Mouse (Mus musculus) c-Kit-positive CD71-negative TER-119-negative erythroid progenitor cells, embryonic 14.5 days (primary cell): ENCODE results near the gene Fam8a1.

Experiments used
- DNase-seq: peaks from one replicate; pipeline ENCODE4 v3.0.0-alpha.2; 2013; ENCODE audit warnings: low read depth

Gene Fam8a1

DNA sequence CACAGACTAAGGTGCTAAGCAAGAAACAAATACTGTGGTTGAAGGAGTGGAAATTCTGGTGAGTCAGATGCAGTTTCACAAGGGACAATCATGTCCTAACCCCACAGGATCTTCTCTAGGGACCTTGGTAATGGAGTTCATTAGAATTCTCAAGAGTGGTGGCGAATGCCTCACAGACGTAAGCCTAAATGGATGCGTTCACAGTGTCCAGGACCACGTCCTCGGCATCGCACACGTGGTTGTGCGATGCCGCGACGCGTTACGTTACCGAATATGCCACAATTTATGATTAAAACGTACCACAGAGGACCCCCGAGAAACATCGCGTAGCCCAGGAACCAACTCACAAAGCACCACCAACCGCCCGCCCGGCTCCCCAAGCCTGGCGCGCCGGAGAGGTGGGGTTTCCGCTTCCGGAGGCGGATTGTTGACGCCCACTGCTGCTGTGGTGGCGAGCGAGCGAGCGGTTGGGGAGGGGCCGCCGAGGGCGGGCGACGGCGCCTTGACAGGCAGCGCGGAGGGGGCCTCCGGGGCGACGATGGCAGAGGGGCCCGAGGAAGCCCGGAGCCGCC is at the start of gene Fam8a1:
Fam8a1 (plus strand) TSS at position 475 of the 572 bp plus-strand sequence.
- peak; percentile 87 for DNase-seq

DNA sequence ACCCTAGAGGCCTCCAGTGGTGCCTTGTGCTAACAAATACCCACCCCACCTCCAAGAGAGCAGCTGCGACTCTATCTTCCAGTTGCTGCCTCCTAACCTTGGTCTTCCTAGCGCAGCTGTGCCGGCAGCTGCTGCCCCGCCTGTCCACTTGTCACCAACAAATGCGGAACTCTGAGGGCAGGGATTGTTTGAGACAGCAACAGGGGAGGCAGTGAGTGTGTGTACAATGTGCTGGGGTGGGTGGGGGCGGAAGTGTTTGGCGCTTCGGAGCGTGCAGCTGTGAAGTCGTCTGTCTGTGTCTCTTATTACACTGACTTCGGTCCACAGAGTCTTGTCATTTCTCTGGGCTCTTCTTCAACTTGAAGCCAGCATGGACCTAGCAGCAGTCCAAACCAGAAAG is 49.7 kb upstream of the Fam8a1 start:
- DNase-seq = peak; percentile 17

DNA sequence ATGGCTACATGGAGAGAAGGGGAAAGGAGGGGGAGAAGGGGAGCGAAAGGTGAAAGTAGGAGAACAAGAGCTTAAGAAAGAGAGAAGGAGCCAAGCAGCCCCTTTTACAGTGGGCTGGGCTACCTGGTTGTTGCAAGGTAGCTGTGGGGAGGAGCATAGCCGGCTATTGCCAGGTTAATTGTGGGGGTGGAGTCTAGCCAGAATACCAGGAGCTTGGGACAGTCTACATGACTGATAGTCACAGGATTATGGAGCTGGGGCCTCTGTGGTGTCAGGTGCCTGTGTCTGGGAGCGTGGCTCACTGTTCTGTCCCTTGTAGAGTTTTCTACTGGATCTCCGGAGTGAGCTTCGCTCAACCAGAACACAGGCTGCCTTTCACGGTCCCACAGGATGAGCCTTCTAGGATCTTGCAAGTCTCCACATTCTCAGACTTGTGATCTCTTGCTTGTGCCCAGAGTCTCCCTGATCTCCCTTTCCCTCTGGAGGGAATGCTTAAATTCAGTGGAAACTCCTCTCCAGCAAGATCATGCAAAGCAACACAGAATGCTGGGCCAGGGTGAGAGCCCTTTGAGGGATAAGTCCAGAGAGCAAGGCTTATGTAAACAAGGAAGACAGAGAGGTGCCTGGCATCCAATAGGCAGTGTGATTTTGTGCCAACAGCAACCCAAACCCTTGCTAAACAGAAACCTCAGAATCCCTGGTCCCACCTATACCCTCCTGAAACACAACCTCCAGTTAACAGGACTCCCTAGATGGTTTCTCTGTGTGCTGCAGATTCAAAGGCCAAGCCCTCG is 48.2 kb upstream of the Fam8a1 start:
- no peak for DNase-seq

DNA sequence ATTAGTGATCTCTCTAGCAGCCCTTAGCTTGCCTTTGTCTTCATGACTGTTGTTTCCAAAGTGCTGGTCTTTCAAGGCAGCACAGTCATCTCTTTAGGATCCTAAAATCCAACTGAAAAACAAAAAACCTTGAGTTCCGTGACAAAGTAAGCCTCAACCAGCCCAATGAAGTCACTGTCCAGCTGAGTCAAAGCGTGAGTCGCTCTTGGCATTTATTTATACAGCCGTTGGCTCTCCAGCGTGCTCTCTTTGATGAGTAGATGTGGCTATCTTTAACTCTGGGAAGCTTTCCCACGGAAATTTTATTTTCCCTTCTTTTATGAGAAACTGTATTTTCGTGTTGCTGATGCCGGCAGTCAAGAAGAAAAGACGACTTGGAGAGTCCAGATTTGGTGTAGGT is 42.7 kb upstream of the Fam8a1 start:
- no peak for DNase-seq

DNA sequence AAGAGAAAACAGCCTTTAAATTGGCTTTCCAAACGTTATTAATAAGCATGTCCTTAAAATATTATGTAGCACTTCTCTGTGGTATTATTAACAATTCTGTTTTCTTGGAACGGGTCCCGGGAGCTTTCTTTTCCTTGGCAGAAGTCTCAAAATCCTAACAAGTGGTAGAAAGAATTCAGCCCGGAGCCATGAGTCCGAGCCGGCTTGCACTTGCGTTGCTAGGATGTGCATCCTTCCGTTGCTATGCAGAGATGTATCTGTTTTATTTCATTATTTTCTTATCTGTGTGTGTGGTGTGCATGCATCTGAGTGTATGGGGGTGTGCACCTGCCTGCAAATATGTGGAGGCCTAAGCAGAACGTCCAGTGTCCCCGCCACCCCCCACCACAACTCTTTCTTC is 41.5 kb upstream of the Fam8a1 start:
- DNase-seq = no peak

DNA sequence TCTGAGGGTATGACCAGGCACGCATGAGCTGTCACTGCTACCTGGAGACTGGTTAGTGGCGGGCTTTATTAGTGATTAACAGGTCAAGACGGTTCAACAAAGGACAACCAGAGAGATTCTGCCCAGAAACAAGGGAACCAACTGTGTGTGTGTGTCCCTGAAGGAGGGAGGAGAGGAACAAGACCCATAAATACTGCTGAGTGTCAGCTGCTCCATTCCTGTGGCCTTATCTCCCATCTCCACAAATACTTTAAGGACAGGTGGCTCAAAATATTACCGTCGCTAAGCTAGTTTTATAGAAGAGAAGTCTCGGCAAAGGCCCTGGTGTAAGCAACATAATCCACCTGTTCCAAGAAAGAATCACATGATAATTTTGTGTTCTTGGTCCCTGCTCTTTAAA is 39.9 kb upstream of the Fam8a1 start:
- DNase-seq = no peak

DNA sequence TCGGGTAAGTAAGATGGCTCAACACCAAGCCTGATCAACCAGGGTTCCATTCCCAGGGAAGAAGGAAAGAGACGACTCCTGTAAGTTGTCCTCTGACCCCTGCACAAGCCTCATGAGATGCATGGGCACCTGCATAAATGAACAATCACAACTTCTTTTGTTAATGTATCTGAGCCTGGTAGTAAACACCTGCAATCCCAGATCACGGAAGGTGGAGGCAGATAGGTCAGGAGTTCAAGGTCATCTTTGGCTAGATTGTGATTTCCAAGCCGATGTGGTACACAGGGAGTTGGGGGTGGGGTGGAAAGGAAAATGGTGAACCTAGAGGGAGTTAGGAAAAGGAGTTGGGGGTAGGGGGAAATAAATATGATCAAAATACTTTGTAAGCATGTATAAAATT is 36.5 kb upstream of the Fam8a1 start:
- DNase-seq = no peak

DNA sequence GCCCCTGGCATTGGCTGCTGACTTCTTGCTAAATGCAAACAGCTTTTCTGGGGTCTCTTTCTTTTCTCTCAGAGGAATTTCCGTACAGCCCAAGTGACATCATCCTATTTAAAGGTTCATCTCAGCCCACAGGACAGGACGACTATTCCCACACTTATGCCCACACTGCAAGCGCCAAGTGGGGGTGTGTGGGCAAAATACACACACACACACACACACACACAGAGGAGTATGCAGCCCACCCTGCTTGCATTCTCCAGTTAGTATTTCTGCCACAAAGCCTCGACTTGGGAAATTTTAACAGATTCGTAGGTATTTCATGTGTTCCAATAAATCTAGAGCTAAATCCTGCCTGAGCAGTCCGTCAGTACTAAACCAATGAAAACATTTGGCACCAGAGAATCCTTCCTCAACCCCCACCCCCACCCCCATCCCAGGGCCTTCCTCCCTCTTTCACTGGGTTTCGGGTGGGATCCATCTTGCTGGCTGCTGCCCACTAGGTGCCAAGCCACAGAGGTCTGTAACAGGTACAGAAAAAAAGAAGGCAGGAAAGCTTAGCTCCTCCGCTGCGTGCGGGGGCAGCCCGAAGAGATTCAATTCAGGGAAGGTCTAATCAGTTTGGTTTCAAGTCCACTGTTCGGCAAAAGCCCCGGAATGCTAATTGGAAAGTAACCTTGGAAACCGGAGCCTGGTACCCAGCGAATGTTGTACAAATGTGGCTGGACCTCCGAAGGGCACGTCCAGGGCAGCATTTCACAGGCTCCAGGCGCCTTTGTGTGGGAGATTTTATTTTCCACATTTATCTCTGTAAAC is 35.8 kb upstream of the Fam8a1 start:
- no peak for DNase-seq

DNA sequence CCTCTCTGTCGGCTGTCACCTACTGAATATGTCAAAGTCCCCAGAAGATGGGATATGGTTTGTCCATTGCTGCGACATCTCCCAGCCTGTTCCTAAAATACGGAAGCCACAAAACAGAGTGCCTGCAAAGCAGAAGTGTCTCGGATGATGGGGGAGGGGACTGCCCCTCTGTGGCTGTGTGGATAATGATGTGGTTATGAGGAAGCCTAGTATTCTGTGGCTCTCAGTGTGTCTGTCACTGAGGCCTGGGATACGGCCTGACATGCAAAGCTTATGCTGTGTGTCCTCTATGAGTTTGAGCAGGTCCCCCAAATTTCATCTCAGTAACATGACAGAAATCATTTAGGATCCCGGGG is 35.2 kb upstream of the Fam8a1 start:
- peak; percentile 42 for DNase-seq

DNA sequence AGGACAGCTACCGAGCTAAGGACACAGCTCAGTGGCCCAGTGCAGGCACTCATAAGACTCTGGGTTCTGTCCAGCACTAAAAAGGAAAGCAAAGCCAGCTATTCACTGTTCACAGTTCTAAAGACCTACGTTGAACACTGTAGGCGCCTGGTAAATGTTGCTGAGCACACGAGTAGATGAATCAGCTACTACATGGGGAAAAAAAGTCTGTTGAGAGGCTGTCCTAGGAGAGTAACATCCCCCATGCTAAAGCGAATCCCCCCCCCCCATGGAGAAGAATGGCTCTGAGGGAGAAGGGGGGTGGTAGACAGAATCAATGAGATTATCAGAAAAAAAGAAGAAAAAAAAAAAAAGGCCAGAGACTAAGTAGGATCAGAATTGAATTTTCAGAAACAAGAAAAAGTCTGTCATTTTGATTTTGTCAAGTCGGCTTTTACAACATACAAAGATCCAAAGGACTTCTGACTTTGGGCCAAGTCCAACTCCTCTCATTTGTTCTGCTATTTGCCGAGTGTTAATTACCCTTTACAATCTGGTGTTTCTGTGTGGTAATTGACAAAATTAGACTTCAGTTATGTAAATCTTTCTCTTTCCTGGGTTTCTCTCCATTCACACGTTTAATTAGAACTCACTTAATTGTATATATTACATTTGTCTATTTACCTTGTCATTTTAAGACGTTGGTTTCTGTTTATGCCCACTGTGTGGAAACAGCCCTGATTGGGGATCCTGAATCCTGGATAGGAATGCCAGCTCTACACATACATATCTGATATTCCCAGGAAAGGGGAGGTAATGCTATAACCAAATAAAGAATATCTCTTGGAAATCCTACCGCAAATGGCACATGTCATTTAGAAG is 28.5 kb upstream of the Fam8a1 start:
- DNase-seq = no peak

DNA sequence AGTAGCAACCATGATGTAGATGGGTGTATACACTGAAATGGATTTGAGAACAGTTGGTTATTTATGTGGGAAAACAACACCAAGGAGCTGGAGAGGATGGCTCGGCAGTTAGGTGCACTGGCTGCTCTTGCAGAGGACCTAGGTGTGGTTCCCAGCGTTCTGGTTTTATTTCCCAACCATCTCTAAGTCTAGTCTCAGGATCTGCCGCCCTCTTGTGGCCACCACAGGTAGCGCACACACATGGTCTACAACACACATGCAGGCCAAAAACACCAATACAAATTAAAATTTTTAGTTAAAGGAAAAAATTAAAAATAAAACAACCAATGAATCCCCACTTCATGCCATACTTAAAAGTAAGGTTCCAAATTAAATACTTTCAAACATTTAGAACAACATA is 27.0 kb upstream of the Fam8a1 start:
- DNase-seq = no peak

DNA sequence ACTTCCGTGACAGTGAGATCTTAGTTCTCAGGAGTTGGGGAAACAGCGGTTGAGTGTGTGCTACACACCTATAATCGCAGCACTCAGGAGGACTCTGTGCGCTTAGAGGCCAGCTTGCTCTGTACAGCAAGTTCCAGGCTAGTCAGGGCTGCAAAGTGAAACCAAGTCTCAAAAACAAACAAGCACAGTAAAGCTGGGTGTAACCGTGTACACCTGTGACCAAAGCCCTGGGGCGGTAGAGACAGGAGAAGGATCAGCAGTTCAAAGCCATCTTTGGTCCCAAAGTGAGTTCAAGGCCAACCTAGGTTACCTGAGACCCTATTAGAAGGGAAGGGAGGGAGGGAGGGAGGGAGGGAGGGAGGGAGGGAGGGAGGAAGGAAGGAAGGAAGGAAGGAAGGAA is 25.1 kb upstream of the Fam8a1 start:
- no peak for DNase-seq

DNA sequence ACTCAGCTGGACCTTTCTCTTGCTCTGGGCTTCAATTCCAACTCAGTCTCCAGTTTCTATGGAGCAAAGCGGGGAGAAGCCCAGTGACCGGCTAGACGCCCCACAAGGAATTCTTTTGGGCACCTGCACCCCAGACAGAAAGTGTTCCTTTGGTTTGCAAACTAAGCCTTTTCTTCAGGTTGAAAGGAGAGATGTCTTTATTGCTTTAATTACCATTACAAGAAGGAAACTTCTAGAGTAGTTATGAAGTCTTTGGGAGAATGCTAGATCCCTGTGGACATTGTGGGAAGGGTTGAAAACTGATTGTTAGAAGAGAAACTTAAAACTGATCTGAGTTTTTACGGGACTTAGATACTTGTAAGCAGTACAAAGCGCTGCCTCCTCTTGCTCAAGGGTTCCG is 23.8 kb upstream of the Fam8a1 start:
- DNase-seq = no peak

DNA sequence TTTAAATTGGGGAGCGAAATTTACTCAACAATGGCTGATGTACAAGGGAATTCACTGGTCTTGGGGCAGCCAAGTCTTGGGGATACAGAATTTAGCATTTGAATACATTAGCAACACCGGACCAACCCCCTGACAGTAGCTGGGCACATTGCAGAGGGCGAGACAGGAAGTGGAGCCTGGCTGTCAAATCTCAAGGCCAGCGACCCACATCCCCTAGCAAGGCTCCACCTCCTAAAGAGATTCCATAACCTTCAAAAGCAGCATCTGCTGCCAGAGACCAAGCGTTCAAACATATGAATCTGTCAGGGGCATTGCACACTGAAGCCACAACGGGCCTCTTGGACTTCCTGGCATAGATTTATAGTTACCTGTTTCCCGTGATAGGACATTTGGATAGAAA is 17.5 kb upstream of the Fam8a1 start:
- no peak for DNase-seq

DNA sequence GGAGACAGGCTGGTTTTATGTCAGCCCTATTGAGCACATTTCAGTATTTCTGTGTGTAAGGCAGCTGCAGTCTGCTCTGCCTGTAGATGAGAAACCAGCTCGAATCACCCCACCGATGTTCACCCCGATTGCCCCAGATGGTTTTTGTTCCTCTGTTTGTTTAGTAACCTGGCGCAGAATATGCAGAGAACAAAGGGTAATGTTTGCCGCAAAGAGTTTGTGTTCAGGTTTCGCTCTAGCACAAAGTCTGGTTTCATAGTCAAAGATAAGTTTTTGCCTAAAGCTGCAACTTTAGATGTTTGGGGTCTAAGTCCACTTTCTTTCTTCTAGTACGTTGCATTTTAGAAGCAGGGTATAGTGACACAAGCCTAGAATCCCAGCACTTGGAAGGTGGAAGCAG is 16.7 kb upstream of the Fam8a1 start:
- DNase-seq = no peak

DNA sequence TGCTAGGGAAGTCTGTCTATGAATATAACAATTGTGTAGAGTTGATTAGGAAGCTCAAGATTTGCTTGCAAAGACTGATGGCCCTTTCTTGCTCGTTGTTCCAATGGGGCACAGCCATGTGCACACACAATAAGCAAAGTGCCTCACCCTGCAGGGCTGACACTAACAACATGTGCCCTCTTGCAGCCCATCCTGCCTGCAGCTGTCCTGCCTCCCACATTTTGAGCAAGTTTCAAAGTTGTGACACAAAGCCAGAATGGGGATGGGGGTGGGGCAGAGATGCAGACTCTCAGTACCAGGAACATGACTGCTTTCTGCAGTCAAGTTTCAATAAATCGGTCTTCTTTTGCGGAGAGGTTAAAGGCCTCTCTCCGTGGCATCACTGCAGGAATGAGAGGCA is 15.7 kb upstream of the Fam8a1 start:
- no peak for DNase-seq

DNA sequence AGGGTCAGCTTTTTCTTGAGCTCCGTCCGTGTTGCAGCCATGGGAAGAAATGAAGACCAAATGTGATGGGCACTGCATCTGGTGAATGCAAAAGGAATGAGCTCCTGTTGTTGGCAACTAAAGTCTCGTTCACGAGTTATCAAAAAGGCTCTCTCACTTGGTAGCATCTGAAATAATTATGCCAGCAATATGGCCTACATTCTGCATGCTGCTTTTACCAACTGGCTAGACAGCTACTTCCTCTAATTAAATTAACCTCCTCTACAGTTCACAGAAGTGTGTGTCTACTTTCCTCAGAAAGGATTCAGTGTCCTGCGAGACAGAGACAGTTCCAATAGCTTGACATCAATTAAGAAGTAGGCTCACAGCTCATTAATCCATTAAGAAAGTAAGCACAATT is 14.8 kb upstream of the Fam8a1 start:
- no peak for DNase-seq

DNA sequence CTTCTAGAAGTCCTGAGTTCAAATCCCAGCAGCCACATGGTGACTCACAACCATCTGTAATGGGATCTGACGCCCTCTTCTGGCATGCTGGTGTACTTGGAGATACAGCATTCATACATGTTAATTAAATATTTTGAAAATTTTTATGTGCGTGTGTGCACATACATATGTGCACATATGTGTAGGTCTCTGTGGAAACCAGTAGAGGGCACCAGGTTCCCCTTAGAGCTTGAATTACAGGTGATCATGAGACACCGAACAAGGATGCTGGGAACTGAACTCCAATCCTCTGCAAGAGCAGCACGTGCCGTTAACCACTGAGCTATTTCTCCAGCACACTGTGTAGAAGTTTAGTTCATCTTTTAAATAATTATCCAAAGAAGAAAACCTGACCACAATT is 10.1 kb upstream of the Fam8a1 start:
- no peak for DNase-seq

DNA sequence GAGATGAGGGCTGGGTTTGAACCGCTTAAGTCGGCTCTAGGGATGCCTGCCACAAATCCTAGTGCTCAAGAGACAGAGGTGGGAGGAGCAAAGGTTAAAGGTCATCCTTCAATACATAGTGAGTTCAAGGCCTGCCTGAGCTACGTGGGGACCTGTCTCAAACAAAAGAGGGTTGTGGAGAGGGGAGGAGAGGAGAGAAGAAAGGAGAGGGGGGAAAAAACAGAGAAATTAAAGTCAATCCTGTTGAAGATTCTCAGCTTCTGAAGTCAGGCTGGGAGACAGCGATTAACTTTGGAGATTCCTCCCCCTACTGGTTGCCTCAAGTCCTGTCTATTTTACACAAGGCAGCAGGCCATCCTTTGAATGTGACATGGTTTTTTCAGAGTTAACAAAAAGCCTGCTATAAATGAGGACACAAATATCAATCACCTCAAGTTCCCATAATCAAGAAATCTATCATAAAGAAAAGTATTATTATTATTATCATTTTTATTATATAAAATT is 5.8 kb upstream of the Fam8a1 start:
- DNase-seq = peak; percentile 22

DNA sequence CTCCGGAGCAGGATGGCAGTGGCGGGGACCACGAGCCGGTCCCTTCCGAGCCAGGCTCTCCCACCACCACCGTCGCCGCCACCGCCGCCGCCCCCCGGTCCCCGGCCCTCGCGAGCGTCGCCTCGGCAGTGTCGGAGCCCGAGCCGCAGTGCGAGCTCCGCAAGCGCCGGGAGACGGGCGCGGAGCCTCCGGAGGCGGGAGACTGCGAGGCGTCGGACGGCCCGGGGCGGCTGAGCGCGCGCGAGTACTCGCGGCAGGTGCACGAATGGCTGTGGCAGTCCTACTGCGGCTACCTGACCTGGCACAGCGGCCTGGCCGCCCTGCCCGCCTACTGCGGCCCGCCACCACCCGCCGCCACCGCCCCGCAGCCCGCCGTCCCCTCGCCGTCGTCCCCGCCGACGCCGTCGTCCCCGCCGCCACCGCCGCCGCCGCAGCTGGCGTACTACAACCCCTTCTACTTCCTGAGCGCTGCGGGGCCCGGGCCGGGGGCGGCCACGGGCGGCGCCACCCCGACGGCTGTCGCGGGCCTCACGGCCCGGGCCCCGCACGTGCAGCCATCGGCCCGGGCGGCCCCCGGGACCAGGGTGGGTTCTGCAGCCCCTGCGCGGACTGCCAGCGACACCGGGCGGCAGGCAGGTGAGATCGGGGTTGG is 424 bp downstream of the Fam8a1 start:
- DNase-seq = no peak

DNA sequence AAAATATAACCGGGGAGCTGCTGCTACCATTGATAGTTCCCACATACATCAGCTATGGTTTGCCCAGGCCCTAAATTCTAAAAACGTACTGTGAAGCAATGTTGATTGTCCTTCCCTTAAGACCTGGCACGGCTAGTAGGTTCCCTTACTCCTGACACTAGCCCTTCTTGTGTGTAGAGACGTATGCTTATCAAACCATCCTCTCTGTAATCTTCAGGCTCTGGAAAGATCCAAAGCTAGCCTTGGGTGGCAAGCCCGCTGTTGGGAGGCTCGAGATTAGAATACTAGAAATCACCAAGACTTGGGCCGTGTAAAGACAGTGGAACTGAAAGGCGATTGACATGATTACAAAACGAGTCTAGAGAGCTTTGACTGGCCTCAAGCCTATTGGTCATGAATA is 1.2 kb downstream of the Fam8a1 start:
- no peak for DNase-seq

DNA sequence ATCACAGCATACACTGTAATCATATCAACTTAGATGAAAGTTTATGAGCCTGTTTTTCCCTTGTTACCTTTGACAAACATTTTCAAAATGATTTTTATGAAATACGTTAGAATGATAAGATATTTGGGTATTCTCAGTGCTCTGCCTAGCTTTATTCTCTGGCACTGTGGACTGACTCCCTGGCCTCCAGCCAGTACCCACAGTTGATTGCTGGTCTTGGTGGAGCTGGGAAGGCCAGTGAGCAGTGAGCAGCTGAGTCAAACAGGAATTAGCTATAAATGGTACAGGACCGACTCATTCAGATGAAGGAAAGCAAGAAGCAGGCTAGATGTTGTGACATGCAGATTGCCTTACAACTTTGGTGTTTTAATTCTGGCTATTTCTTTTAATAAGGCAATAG is 5.3 kb downstream of the Fam8a1 start:
- DNase-seq = no peak
